Mouse (Mus musculus) ES-E14 (cell line): ENCODE data around the gene Usp35. TPM values are rescaled to one million over a fixed set of nuclear protein-coding genes. Genes with fewer than 3 reads are reported as not detected.

Source experiments
- DNase-seq: peaks from one replicate; pipeline ENCODE4 v3.0.0-alpha.2; 2013; ENCODE audit warnings: low read depth, low spot score
- H3K27ac ChIP-seq: 2 replicates; pipeline ENCODE4 v1.5.1; 2012; ENCODE audit warnings: low read depth, mild to moderate bottlenecking, low read length, moderate library complexity, mixed read lengths; ENCODE audit not compliant: poor library complexity, insufficient read depth, severe bottlenecking
- H3K36me3 ChIP-seq: 2 replicates; pipeline ENCODE4 v1.6.1; 2012; ENCODE audit warnings: mild to moderate bottlenecking, low read length, moderate library complexity, mixed read lengths; ENCODE audit not compliant: control insufficient read depth, poor library complexity, insufficient read depth, severe bottlenecking
- H3K4me1 ChIP-seq, 2 experiments: fragments of 150-350 bp in 1 of 2; sonication (generic) in 1 of 2; 2 replicates each; pipeline ENCODE4 v1.6.1; 2012; ENCODE audit warnings: low read length in 2 of 2, mild to moderate bottlenecking in 1 of 2, mixed read lengths in 1 of 2; ENCODE audit not compliant: control insufficient read depth in 2 of 2, insufficient read depth in 2 of 2, poor library complexity in 1 of 2
- H3K4me3 ChIP-seq, 2 experiments: fragments of 150-350 bp in 1 of 2; sonication (generic) in 1 of 2; 2 replicates each; pipeline ENCODE4 v1.5.1; 2012; ENCODE audit warnings: low read length in 2 of 2, low read depth in 1 of 2, mild to moderate bottlenecking in 1 of 2, mixed read lengths in 1 of 2; ENCODE audit not compliant: insufficient read depth in 1 of 2, poor library complexity in 1 of 2, severe bottlenecking in 1 of 2
- H3K9ac ChIP-seq: 2 replicates; pipeline ENCODE4 v1.6.1; 2012; ENCODE audit warnings: low read depth, mild to moderate bottlenecking, low read length, mixed read lengths; ENCODE audit not compliant: poor library complexity, insufficient read depth, severe bottlenecking
- H3K9me3 ChIP-seq: fragments of 150-350 bp; sonication (generic); 2 replicates; pipeline ENCODE4 v1.6.1; 2012; ENCODE audit warnings: low read depth, mild to moderate bottlenecking, low read length; ENCODE audit not compliant: control insufficient read depth, insufficient read depth
- CHD2 ChIP-seq: IDR thresholded peaks from 2 replicates; pipeline ENCODE4 v1.6.1; 2014; ENCODE audit warnings: mild to moderate bottlenecking, low read depth, low read length, inconsistent platforms
- HCFC1 ChIP-seq: IDR thresholded peaks from 2 replicates; pipeline ENCODE4 v1.6.1; 2012; ENCODE audit warnings: low read length, inconsistent platforms, borderline replicate concordance; ENCODE audit not compliant: insufficient read depth
- MAFK ChIP-seq: IDR thresholded peaks from 2 replicates; pipeline ENCODE4 v1.6.1; 2014; ENCODE audit warnings: mild to moderate bottlenecking, low read depth, low read length, inconsistent platforms; ENCODE audit not compliant: insufficient read depth
- ZC3H11A ChIP-seq: IDR thresholded peaks from 2 replicates; pipeline ENCODE4 v1.6.1; 2012; ENCODE audit warnings: low read depth, mild to moderate bottlenecking, inconsistent platforms, low read length, borderline replicate concordance
- ZNF384 ChIP-seq: IDR thresholded peaks from 2 replicates; pipeline ENCODE4 v1.6.1; 2012; ENCODE audit warnings: low read depth, low read length, inconsistent platforms
- in situ Hi-C, 2 experiments: fragments of 600-800 bp; cut with MboI; formaldehyde crosslinking; loops; one replicate each; pipeline ENCODE4 v1.15.1; 2025; ENCODE audit warnings: low sequenced_read_pairs in 2 of 2, inconsistent platforms in 1 of 2; ENCODE audit not compliant: unreplicated experiment in 2 of 2
- total RNA-seq: library from RNA; depleted of rRNA; stranded (reverse); fragments of 300-350 nt; gene quantifications from 2 replicates; pipeline ENCODE4 v1.2.3, GENCODE M21; 2012

The Usp35 gene
- total RNA-seq, 1 experiment, result 5.8 TPM

- in situ Hi-C loops, result no loop called here
Measured at GRCm38 (mm10) chr7:97309461-97310340, 22.1 kb downstream of the Usp35 start.

GRCm38 (mm10) chr7:97307546-97307945 lies 24.3 kb downstream of the Usp35 start:
- Histone ChIP-seq H3K4me3 (no peak overlapping the region), H3K27ac (no peak overlapping the region), H3K36me3 (peaks cover 9% of the 10 kb centered on the region; the same call in 1 of the 2 replicates), H3K9ac (no peak overlapping the region), H3K9me3 (no peaks in the 10 kb centered on the region), H3K4me1 (no peaks in the 10 kb centered on the region)
- no peak for TF ChIP-seq CHD2
- in situ Hi-C loops, result no loop called here
- DNase-seq, result no peak

More at GRCm38 (mm10) chr7:97309461-97310340, 22.1 kb downstream of the Usp35 start:
- H3K4me1 ChIP-seq, result no peaks in the 10 kb centered on the region
- TF ChIP-seq ZNF384 (no peak), HCFC1 (no peak), ZC3H11A (no peak), MAFK (no peak), CHD2 (no peak)
- no peak overlapping the region for H3K4me3 ChIP-seq
- DNase-seq, result no peak
- H3K9me3 ChIP-seq, result no peaks in the 10 kb centered on the region
- peaks cover 9% of the 10 kb centered on the region; the same call in 1 of the 2 replicates for H3K36me3 ChIP-seq
- no peak overlapping the region for H3K27ac ChIP-seq
- H3K9ac ChIP-seq, result no peak overlapping the region

- H3K9me3 ChIP-seq, result no peaks in the 10 kb centered on the region
- H3K4me3 ChIP-seq, result no peak overlapping the region
- H3K36me3 ChIP-seq, result peaks cover 6% of the 10 kb centered on the region; the same call in 1 of the 2 replicates
- in situ Hi-C loops, result no loop called here
- H3K27ac ChIP-seq, result no peak overlapping the region
- DNase-seq, result no peak
- no peak for TF ChIP-seq HCFC1
- no peak for TF ChIP-seq CHD2
- TF ChIP-seq ZC3H11A, result no peak
- TF ChIP-seq ZNF384, result no peak
- no peak for TF ChIP-seq MAFK
- no peaks in the 10 kb centered on the region for H3K4me1 ChIP-seq
- H3K9ac ChIP-seq, result no peak overlapping the region
Measured at GRCm38 (mm10) chr7:97306813-97307212, 25.0 kb downstream of the Usp35 start.

- DNase-seq, result no peak
- Histone ChIP-seq H3K4me1 (no peaks in the 10 kb centered on the region), H3K36me3 (no peaks in the 10 kb centered on the region), H3K9ac (no peak overlapping the region), H3K27ac (no peak overlapping the region), H3K4me3 (no peak overlapping the region), H3K9me3 (no peaks in the 10 kb centered on the region)
- in situ Hi-C loops, result no loop called here
- TF ChIP-seq ZNF384 (no peak), HCFC1 (no peak), MAFK (no peak), CHD2 (no peak), ZC3H11A (no peak)
Measured at GRCm38 (mm10) chr7:97305206-97305605, 26.6 kb downstream of the Usp35 start.
